Mouse (Mus musculus) kidney, adult 2 months (tissue): Measurements from ENCODE around the gene Cpt1a. TPM values are rescaled to one million over a fixed set of nuclear protein-coding genes. Genes with fewer than 3 reads are reported as not detected.

Source experiments
- DNase-seq: peaks from one replicate; pipeline ENCODE4 v3.0.0; 2021
- H3K27ac ChIP-seq: fragments of 200-500 bp; 2 replicates; pipeline ENCODE4 v1.5.1; 2012; ENCODE audit warnings: low read depth, low read length, control low read depth, inconsistent platforms; ENCODE audit not compliant: insufficient read depth
- H3K27me3 ChIP-seq: fragments of 200-500 bp; replicated peaks from 2 replicates; pipeline ENCODE4 v1.6.1; 2012; ENCODE audit warnings: mild to moderate bottlenecking, moderate library complexity, low read length, inconsistent platforms; ENCODE audit not compliant: control insufficient read depth, insufficient read depth
- H3K36me3 ChIP-seq: fragments of 200-500 bp; 2 replicates; pipeline ENCODE4 v1.6.1; 2012; ENCODE audit warnings: mild to moderate bottlenecking, moderate library complexity, low read length, inconsistent platforms; ENCODE audit not compliant: control insufficient read depth, insufficient read depth
- H3K4me1 ChIP-seq: fragments of 200-500 bp; 2 replicates; pipeline ENCODE4 v1.6.1; 2011; ENCODE audit warnings: low read length; ENCODE audit not compliant: control insufficient read depth, insufficient read depth
- H3K4me3 ChIP-seq: fragments of 200-500 bp; 2 replicates; pipeline ENCODE4 v1.5.1; 2011; ENCODE audit warnings: mild to moderate bottlenecking, low read depth, low read length, control low read depth; ENCODE audit not compliant: insufficient read depth
- CTCF ChIP-seq: fragments of 200-500 bp; conservative IDR thresholded peaks from 2 replicates; pipeline ENCODE4 v1.5.1; 2011; ENCODE audit warnings: low read depth, mild to moderate bottlenecking, control low read depth, low read length, moderate library complexity, mixed read lengths; ENCODE audit not compliant: insufficient read depth, insufficient read length
- POLR2A ChIP-seq: fragments of 200-500 bp; IDR thresholded peaks from one replicate; pipeline ENCODE4 v1.6.1; 2011; ENCODE audit warnings: low read depth, low read length, control low read depth
- WGBS: fragments of 180-500 bp; shearing (Covaris S2); methylation state at CpG from one replicate; pipeline ENCODE4 v1.1.7; 2018; 5-methylcytosine and 5-hydroxymethylcytosine counted together
- polyA plus RNA-seq: library from polyadenylated mRNA; depleted of rRNA; stranded (reverse); fragments of >200 nt; gene quantifications from 2 replicates; pipeline ENCODE4 v1.2.3, GENCODE M21; 2012

Cpt1a gene
- polyA plus RNA-seq, 1 experiment = 232 TPM

DNA sequence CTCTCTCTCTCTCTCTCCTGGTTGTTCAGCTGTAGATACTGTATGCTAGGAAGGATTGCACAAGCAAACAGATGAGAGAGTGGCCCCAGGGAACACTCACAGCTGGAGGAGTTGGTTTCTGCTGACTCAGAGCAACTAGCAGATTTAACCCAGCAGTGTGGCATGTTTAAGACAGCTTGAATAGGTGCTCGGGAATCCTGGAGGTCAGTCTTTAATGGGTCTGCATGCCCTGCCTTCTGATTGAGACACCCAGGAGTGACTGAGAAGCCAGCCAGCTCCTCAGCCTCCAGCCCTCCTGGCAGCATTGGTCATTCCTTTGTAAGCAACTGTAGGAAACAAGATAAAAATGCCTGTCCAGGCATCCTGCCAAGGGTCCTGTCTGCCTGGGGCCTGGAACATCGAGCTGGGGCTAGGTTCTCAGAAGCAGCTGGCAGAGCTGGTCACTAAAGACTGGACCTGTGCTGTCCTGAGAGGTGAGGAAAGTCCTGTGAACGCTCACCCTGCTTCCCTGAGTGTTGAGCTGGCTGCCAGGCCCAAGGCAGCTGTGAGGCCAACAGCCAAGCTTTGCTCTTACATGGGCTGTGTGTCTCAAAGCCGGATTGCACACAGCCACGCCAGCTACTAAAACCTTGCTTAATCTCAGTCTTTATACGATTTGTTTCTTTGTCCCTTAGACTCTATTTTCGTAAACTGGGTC lies 31.4 kb downstream of the Cpt1a start:
- H3K27me3 ChIP-seq = no peaks in the 10 kb centered on the region
- peak; percentile 92 for DNase-seq
- H3K36me3 ChIP-seq = peaks cover 5% of the 10 kb centered on the region; the same call in 1 of the 2 replicates
- peak overlapping the region; percentile 25 for H3K27ac ChIP-seq
- 21% methylated on average over 7 of the region's 7 CpGs for WGBS
- TF ChIP-seq POLR2A (no peak), CTCF (no peak)
- 0 out of 2 replicates have a peak, but pooled peaks cover 6% of the 10 kb centered on the region for H3K4me1 ChIP-seq
- no peak overlapping the region for H3K4me3 ChIP-seq

DNA sequence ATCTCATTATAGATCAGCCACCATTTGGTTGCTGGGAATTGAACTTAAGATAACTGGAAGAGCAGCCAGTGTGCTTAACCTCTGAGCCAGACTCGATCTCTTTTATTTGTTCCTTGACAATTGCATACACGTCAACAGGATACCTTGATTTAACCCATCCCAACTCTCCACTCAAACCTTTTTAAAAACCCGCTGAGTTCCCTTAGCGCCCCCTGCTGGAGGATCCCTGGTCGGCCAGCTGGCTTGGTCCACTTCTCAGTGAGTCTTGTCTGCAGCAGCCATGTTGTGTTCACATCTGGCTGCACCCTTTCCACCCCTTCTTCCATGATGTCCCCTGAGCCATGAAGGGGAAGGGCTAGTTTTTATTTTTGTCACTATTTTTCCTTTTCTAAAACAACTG lies 33.0 kb downstream of the Cpt1a start:
- peak; percentile 51 for DNase-seq
- Histone ChIP-seq H3K4me3 (no peak overlapping the region), H3K4me1 (0 out of 2 replicates have a peak, but pooled peaks cover 6% of the 10 kb centered on the region), H3K27me3 (no peaks in the 10 kb centered on the region), H3K27ac (no peak overlapping the region), H3K36me3 (peaks cover 4% of the 10 kb centered on the region; the same call in 1 of the 2 replicates)
- 72% methylated on average over 5 of the region's 5 CpGs for WGBS
- TF ChIP-seq CTCF = peak; percentile 45
- TF ChIP-seq POLR2A = no peak

DNA sequence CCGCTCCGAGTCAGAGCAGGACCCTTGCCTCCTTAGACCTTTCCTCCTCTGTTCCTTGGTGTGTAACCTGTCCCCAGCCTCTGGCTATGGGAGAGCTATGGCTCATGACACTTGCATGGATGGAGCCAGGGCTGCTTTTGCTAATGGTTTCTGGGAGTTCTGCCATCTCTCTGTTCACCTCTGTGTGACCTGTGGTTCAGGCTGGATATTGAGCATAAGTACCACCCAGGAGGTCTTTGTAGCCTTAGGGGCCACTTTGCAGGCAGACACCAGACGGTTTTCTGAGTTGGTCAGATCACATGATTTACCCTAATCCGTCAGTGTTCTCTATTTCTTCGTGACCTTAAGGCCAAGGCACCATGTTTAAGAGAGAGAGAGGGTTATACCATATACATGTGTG lies 34.4 kb downstream of the Cpt1a start:
- Histone ChIP-seq H3K36me3 (peaks cover 7% of the 10 kb centered on the region; the same call in 1 of the 2 replicates), H3K27ac (peak overlapping the region; percentile 6; the same call in 1 of the 2 replicates), H3K4me1 (0 out of 2 replicates have a peak, but pooled peaks cover 6% of the 10 kb centered on the region), H3K27me3 (no peaks in the 10 kb centered on the region), H3K4me3 (no peak overlapping the region)
- WGBS = 63% methylated on average over 5 of the region's 5 CpGs
- peak; percentile 72 for DNase-seq
- TF ChIP-seq CTCF = no peak
- no peak for TF ChIP-seq POLR2A

DNA sequence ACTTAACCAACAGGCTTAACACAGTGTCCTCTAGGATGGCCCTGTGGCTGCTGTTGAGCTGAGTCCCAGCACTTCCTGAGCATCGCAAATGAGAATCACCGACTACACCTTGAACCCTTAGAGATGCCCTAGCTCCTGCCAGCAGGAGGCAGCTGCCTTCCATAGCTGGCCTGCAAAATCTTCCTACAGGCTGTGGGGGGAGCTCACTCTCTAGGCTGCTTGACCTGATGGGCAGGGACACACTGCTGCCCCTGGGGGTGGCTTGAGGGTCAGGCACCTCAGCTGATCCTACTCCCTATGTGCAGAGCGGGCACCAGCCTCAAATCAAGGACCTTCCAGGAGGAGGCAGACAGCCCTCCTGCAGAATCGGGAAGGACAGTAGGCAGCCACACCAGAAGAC lies 35.5 kb downstream of the Cpt1a start:
- Histone ChIP-seq H3K27me3 (no peaks in the 10 kb centered on the region), H3K4me3 (no peak overlapping the region), H3K27ac (no peak overlapping the region), H3K36me3 (peaks cover 13% of the 10 kb centered on the region), H3K4me1 (0 out of 2 replicates have a peak, but pooled peaks cover 6% of the 10 kb centered on the region)
- WGBS = 85% methylated on average over 4 of the region's 4 CpGs
- no peak for TF ChIP-seq POLR2A
- TF ChIP-seq CTCF = peak; percentile 20; the same call in 1 of the 2 replicates
- no peak for DNase-seq

DNA sequence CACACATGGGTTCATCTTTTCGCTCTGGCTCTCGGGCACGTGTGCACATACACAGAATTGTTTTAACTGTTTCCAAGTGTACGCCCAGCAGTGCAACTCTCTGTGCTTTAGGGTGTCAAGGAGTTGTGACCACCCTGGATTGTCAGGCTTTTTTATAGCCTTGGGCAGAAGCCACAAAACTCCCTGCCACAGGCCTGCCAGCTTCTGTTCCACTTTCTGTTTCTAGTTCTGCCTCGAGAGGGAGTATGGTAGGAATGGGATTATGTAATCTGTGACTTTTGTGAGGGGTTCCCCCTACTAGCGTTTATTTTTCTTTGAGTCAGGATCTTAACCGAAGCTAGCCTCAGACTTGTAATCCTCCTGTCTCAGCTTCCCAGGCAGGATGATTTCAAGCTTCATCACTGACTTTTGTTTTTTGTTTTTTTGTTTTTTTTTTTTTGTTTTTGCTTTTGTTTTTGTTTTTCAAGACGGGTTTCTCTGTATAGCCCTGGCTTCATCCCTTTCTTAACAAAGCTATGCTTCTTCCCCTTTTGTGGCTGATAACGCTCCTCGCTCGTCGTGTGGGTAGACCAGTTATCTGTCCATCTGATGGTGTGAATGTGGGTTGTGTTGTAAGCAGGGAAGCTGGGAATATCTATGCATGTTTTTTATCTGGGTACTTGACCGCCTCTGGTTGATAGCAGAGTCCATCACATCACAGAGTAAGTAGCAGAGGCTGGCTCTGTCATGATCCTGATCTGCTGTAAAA lies 37.9 kb downstream of the Cpt1a start:
- no peak for TF ChIP-seq POLR2A
- no peak for TF ChIP-seq CTCF
- no peak for DNase-seq
- Histone ChIP-seq H3K4me1 (no peaks in the 10 kb centered on the region), H3K4me3 (no peak overlapping the region), H3K27ac (no peak overlapping the region), H3K36me3 (peaks cover 22% of the 10 kb centered on the region), H3K27me3 (no peaks in the 10 kb centered on the region)
- 84% methylated on average over 13 of the region's 13 CpGs for WGBS

DNA sequence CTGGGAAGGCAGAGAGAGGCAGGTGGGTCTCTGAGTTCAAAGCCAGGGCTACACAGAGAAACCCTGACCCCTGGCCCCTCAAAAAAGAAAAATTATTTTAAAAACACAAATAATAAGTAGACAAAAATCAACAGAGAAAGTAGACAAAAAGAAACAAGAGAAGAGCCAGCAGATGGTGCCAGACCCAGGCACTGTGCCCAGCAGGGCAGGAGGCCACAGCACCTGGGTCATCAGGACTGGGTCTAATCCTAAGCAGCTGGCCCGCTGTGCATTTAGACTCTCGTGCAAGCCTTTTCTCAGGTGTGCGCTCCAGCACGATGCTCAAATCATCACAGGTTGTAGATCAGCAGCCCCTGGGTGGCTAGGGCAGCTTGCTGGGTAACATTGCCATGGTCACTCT lies 41.4 kb downstream of the Cpt1a start:
- no peaks in the 10 kb centered on the region for H3K27me3 ChIP-seq
- peaks cover 31% of the 10 kb centered on the region for H3K36me3 ChIP-seq

DNA sequence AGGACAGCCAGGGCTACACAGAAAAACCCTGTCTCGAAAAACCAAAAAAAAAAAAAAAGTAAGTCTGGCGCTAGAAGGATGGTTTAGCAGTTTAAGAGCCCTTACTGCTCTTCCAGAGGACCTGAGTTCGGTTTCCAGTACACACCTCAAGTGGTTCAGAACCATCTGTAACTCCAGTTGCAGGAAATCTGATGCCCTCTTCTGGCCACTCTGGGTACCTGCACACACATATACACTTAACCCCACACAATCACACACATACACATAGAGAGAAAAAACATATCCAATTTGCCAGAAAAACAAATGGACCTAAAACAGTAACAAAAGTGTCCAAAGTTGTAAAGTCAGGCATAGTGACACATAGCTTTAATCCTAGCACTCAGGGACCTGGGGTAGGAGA lies 43.0 kb downstream of the Cpt1a start:
- H3K27me3 ChIP-seq = no peaks in the 10 kb centered on the region
- DNase-seq = no peak
- no peaks in the 10 kb centered on the region for H3K4me1 ChIP-seq
- WGBS = 95% methylated on average over 3 of the region's 3 CpGs
- TF ChIP-seq CTCF (peak; percentile 27), POLR2A (no peak)
- H3K4me3 ChIP-seq = no peak overlapping the region
- no peak overlapping the region for H3K27ac ChIP-seq
- peaks cover 30% of the 10 kb centered on the region for H3K36me3 ChIP-seq

More for the DNA sequence above, 41.4 kb downstream of the Cpt1a start:
- Histone ChIP-seq H3K4me1 (no peaks in the 10 kb centered on the region), H3K27ac (no peak overlapping the region), H3K4me3 (no peak overlapping the region)
- TF ChIP-seq CTCF (no peak; the same call in 1 of the 2 replicates), POLR2A (no peak)
- DNase-seq = no peak
- WGBS = 93% methylated on average over 4 of the region's 4 CpGs
